Comparison of ENCODE assay signal across 24 mouse cellular contexts in the genomic region with DNA sequence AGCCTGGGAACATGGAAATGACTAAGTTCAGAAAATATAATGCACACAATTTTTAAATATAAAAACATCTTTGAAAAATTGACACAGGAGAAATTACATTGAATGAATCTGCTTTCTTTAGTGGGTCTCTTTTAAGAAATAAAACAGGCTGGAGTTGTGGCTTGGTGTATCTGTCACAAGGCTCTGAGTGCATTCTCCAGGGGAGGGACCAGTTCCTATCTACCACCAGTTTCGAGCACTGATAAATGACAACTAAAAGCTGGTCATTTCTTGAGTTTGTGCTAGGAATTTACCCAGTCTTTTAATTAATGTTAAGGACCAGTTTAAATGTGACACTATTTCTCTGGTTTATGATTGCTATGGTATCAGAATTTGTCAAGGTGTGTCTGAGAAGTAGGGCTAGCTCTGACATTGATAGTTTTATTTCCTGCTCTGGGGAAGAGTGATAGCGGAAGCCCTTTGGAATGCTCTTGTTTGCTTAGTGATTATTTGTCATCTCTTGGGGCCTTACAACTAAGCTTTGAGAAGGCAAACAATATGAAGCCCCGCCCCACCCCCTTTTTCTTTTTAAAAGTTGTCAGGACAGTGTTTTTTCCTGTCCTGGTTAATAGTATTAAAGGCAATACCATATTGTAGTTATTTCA. TPM values are rescaled to one million over a fixed set of nuclear protein-coding genes. Genes with fewer than 3 reads are reported as not detected.
A peak's percentile ranks its signal among the peaks of the same experiment; 100 is the strongest.
DNase-seq lines count a peak whose midpoint lies in the region; ATAC-seq lines count a peak whose summit lies in the region.
"Had no signal": no experiment of that assay in that cellular context is flagged by ENCODE, and none has a peak within 500 bp of the region (broad histone marks: within the 10 kb centered on the region; RNA-seq: fewer than 3 reads in every experiment).

No protein-coding gene starts in this region.

- DNase-seq in heart, adult 11 months: peak; percentile 36
- DNase-seq in layer of hippocampus, adult 9-11 months: no peak
- DNase-seq in layer of hippocampus, postnatal 14 days (ENCODE audit: low spot score in 2 of 2): no peak
- no peak for DNase-seq in adrenal gland, adult 18-20 months (ENCODE audit: low spot score in 2 of 2)
- DNase-seq: adrenal gland, postnatal 10 days; embryo, embryonic 11 days; gastrocnemius, adult 2 months; gastrocnemius, postnatal 36 days; heart, adult 2 months; heart, postnatal 10 days; kidney, postnatal 14 days; spleen, adult 18-20 months had no signal

- H3K36me3 ChIP-seq in heart, embryonic 12.5 days: peaks cover 45% of the 10 kb centered on the region
- H3K36me3 ChIP-seq in intestine, embryonic 16.5 days (ENCODE audit: control insufficient read depth, insufficient read depth, low read length): peaks cover 8% of the 10 kb centered on the region
- H3K36me3 ChIP-seq in liver, embryonic 15.5 days (replicated peaks): no peaks in the 10 kb centered on the region; the same call in 1 of the 2 replicates
- H3K36me3 ChIP-seq in stomach, embryonic 15.5 days: 0 out of 2 replicates have a peak, but pooled peaks cover 17% of the 10 kb centered on the region

- H3K4me2 ChIP-seq in heart, embryonic 12.5 days: no peak overlapping the region
- no peak overlapping the region for H3K4me2 ChIP-seq in intestine, embryonic 16.5 days (ENCODE audit: low read depth, low read length)
- peak overlapping the region; percentile 32 for H3K4me2 ChIP-seq in liver, embryonic 15.5 days
- no peak overlapping the region for H3K4me2 ChIP-seq in stomach, embryonic 15.5 days
- H3K4me2 ChIP-seq: embryonic facial prominence, embryonic 12.5 days; heart, embryonic 13.5 days; hindbrain, embryonic 14.5 days had no signal

- H3K27ac ChIP-seq in heart, embryonic 12.5 days (ENCODE audit: poor library complexity, severe bottlenecking): no peak overlapping the region
- H3K27ac ChIP-seq in intestine, embryonic 16.5 days (ENCODE audit: low read length): peak overlapping the region; percentile 60
- peak overlapping the region; percentile 71 for H3K27ac ChIP-seq in liver, embryonic 15.5 days (replicated peaks)
- H3K27ac ChIP-seq in stomach, embryonic 15.5 days: 0 out of 2 replicates have a peak overlapping the region, but pooled peaks have one; percentile 48
- H3K27ac ChIP-seq: embryonic facial prominence, embryonic 12.5 days; gastrocnemius, adult 2 months; heart, adult 2 months; heart, embryonic 13.5 days; hindbrain, embryonic 14.5 days; macrophage had no signal

- H3K4me3 ChIP-seq in heart, embryonic 12.5 days: no peak overlapping the region
- H3K4me3 ChIP-seq in intestine, embryonic 16.5 days (ENCODE audit: low read length): no peak overlapping the region
- no peak overlapping the region for H3K4me3 ChIP-seq in liver, embryonic 15.5 days (replicated peaks)
- H3K4me3 ChIP-seq in stomach, embryonic 15.5 days (replicated peaks): no peak overlapping the region
- H3K4me3 ChIP-seq: embryonic facial prominence, embryonic 12.5 days; gastrocnemius, adult 2 months; heart, adult 2 months; heart, embryonic 13.5 days had no signal

- WGBS in heart, embryonic 12.5 days: 52% methylated on average over 3 of the region's 3 CpGs
- 59% methylated on average over 3 of the region's 3 CpGs for WGBS in intestine, embryonic 16.5 days
- WGBS in liver, embryonic 15.5 days (ENCODE audit: insufficient replicate concordance): 36% methylated on average over 3 of the region's 3 CpGs
- WGBS in stomach, embryonic 15.5 days: 64% methylated on average over 3 of the region's 3 CpGs

- no peak for ATAC-seq in heart, embryonic 12.5 days (ENCODE audit: insufficient number of reproducible peaks, low FRiP score)
- ATAC-seq in intestine, embryonic 16.5 days: peak; percentile 82
- ATAC-seq in liver, embryonic 15.5 days (ENCODE audit: insufficient read depth): peak; percentile 30; the same call in 1 of the 2 replicates
- ATAC-seq in stomach, embryonic 15.5 days (ENCODE audit: insufficient read depth, low FRiP score, low read depth): peak; percentile 76
- ATAC-seq: inflammation-experienced regulatory T-cells, adult 6 months; lung, postnatal 0 days; midbrain, embryonic 16.5 days had no signal

- H3K4me1 ChIP-seq in heart, embryonic 12.5 days (replicated peaks): 0 out of 2 replicates have a peak, but pooled peaks cover 2% of the 10 kb centered on the region
- 0 out of 2 replicates have a peak, but pooled peaks cover 2% of the 10 kb centered on the region for H3K4me1 ChIP-seq in intestine, embryonic 16.5 days (ENCODE audit: control insufficient read depth, insufficient read depth, low read length)
- H3K4me1 ChIP-seq in liver, embryonic 15.5 days (replicated peaks): peaks cover 43% of the 10 kb centered on the region
- no peaks in the 10 kb centered on the region for H3K4me1 ChIP-seq in stomach, embryonic 15.5 days
- H3K4me1 ChIP-seq: embryonic facial prominence, embryonic 12.5 days had no signal

- no peaks in the 10 kb centered on the region for H3K27me3 ChIP-seq in heart, embryonic 12.5 days (replicated peaks)
- no peaks in the 10 kb centered on the region for H3K27me3 ChIP-seq in intestine, embryonic 16.5 days (replicated peaks; ENCODE audit: control insufficient read depth, insufficient read depth, low read length)
- H3K27me3 ChIP-seq in liver, embryonic 15.5 days: no peaks in the 10 kb centered on the region
- H3K27me3 ChIP-seq in stomach, embryonic 15.5 days (replicated peaks): no peaks in the 10 kb centered on the region
- H3K27me3 ChIP-seq: CH12.LX; embryonic facial prominence, embryonic 12.5 days; heart, embryonic 13.5 days had no signal

- no peak overlapping the region for H3K9ac ChIP-seq in heart, embryonic 12.5 days
- H3K9ac ChIP-seq in intestine, embryonic 16.5 days (ENCODE audit: low read depth, low read length): no peak overlapping the region
- no peak overlapping the region for H3K9ac ChIP-seq in liver, embryonic 15.5 days
- no peak overlapping the region for H3K9ac ChIP-seq in stomach, embryonic 15.5 days
- H3K9ac ChIP-seq: embryonic facial prominence, embryonic 12.5 days; heart, embryonic 13.5 days; hindbrain, embryonic 14.5 days had no signal

- H3K9me3 ChIP-seq in heart, embryonic 12.5 days (replicated peaks): no peaks in the 10 kb centered on the region
- H3K9me3 ChIP-seq in intestine, embryonic 16.5 days (ENCODE audit: control insufficient read depth, low read length): no peaks in the 10 kb centered on the region
- H3K9me3 ChIP-seq in liver, embryonic 15.5 days (replicated peaks): no peaks in the 10 kb centered on the region
- no peaks in the 10 kb centered on the region for H3K9me3 ChIP-seq in stomach, embryonic 15.5 days
- H3K9me3 ChIP-seq: embryonic facial prominence, embryonic 12.5 days; heart, embryonic 13.5 days had no signal

RNA-seq across cellular contexts. Expression of gene Ccdc34, which starts 11.9 kb away (rescaled TPM):
- 28.7 and 32.3 TPM in 2 replicates for polyA plus RNA-seq in heart, embryonic 12.5 days (2016; fragmentation: Nextera tagmentation; extraction: Ambion mirVana)
- 34.5 and 40.0 TPM in 2 replicates for polyA plus RNA-seq in intestine, embryonic 16.5 days (2015; fragmentation: Nextera tagmentation; extraction: Ambion mirVana)
- polyA plus RNA-seq in liver, embryonic 15.5 days (2015; fragmentation: Nextera tagmentation; extraction: Ambion mirVana): 16.7 and 19.4 TPM in 2 replicates
- 47.4 and 47.6 TPM in 2 replicates for polyA plus RNA-seq in stomach, embryonic 15.5 days (2015; fragmentation: Nextera tagmentation; extraction: Ambion mirVana)
- total RNA-seq in layer of hippocampus, postnatal 14 days (2021): 10 to 100 TPM; 22.4 to 24.7 TPM
- 1 to 10 TPM; 5.6 to 6.4 TPM for total RNA-seq in adrenal gland, adult 18-20 months (2021)
